Mouse (Mus musculus): ENCODE data around the gene Arhgef3. TPM values are rescaled to one million over a fixed set of nuclear protein-coding genes. Genes with fewer than 3 reads are reported as not detected.

Gene Arhgef3
- polyA plus RNA-seq, 1 experiment: 17.0 TPM

GRCm38 (mm10) chr14:27085999-27086398, 28.7 kb upstream of the Arhgef3 start:
- H3K27me3 ChIP-seq (ENCODE audit: control insufficient read depth, insufficient read depth, low read length): no peaks in the 10 kb centered on the region
- no peak for DNase-seq
- WGBS: 27% methylated on average over 4 of the region's 4 CpGs
- no peak overlapping the region for H3K27ac ChIP-seq (ENCODE audit: control insufficient read depth, insufficient read depth, low read length)
- TF ChIP-seq POLR2A (IDR thresholded peaks at IDR 0.05; ENCODE audit: control insufficient read depth, extremely low read depth, insufficient read depth, low read length, poor library complexity): no peak
- no peak for TF ChIP-seq CTCF (IDR thresholded peaks at IDR 0.05; ENCODE audit: borderline replicate concordance, control insufficient read depth, extremely low read depth, insufficient read depth, low read length, poor library complexity)
- H3K4me3 ChIP-seq (ENCODE audit: control insufficient read depth, insufficient read depth, low read length): no peak overlapping the region
- no peaks in the 10 kb centered on the region for H3K36me3 ChIP-seq (ENCODE audit: control insufficient read depth, insufficient read depth, low read length)
- no peaks in the 10 kb centered on the region for H3K4me1 ChIP-seq (replicated peaks; ENCODE audit: control insufficient read depth, insufficient read depth, low read length)

GRCm38 (mm10) chr14:27094247-27094646, 20.5 kb upstream of the Arhgef3 start:
- no peak for DNase-seq
- Histone ChIP-seq H3K4me3 (ENCODE audit: control insufficient read depth, insufficient read depth, low read length) (no peak overlapping the region), H3K4me1 (replicated peaks; ENCODE audit: control insufficient read depth, insufficient read depth, low read length) (peaks cover 2% of the 10 kb centered on the region), H3K27ac (ENCODE audit: control insufficient read depth, insufficient read depth, low read length) (no peak overlapping the region), H3K27me3 (ENCODE audit: control insufficient read depth, insufficient read depth, low read length) (no peaks in the 10 kb centered on the region), H3K36me3 (ENCODE audit: control insufficient read depth, insufficient read depth, low read length) (no peaks in the 10 kb centered on the region)
- no peak for TF ChIP-seq POLR2A (IDR thresholded peaks at IDR 0.05; ENCODE audit: control insufficient read depth, extremely low read depth, insufficient read depth, low read length, poor library complexity)
- no peak for TF ChIP-seq CTCF (IDR thresholded peaks at IDR 0.05; ENCODE audit: borderline replicate concordance, control insufficient read depth, extremely low read depth, insufficient read depth, low read length, poor library complexity)
- 96% methylated on average over 5 of the region's 5 CpGs for WGBS

- no peak overlapping the region for H3K27ac ChIP-seq (ENCODE audit: control insufficient read depth, insufficient read depth, low read length)
- TF ChIP-seq POLR2A (IDR thresholded peaks at IDR 0.05; ENCODE audit: control insufficient read depth, extremely low read depth, insufficient read depth, low read length, poor library complexity) (no peak), CTCF (IDR thresholded peaks at IDR 0.05; ENCODE audit: borderline replicate concordance, control insufficient read depth, extremely low read depth, insufficient read depth, low read length, poor library complexity) (no peak)
- 83% methylated on average over 9 of the region's 9 CpGs for WGBS
- H3K4me3 ChIP-seq (ENCODE audit: control insufficient read depth, insufficient read depth, low read length): no peak overlapping the region
- no peaks in the 10 kb centered on the region for H3K36me3 ChIP-seq (ENCODE audit: control insufficient read depth, insufficient read depth, low read length)
- H3K27me3 ChIP-seq (ENCODE audit: control insufficient read depth, insufficient read depth, low read length): no peaks in the 10 kb centered on the region
- H3K4me1 ChIP-seq (replicated peaks; ENCODE audit: control insufficient read depth, insufficient read depth, low read length): peaks cover 2% of the 10 kb centered on the region
- no peak for DNase-seq
Measured at GRCm38 (mm10) chr14:27096133-27096532, 18.6 kb upstream of the Arhgef3 start.

- Histone ChIP-seq H3K4me3 (ENCODE audit: control insufficient read depth, insufficient read depth, low read length) (no peak overlapping the region), H3K27ac (ENCODE audit: control insufficient read depth, insufficient read depth, low read length) (no peak overlapping the region), H3K36me3 (ENCODE audit: control insufficient read depth, insufficient read depth, low read length) (no peaks in the 10 kb centered on the region), H3K27me3 (ENCODE audit: control insufficient read depth, insufficient read depth, low read length) (no peaks in the 10 kb centered on the region), H3K4me1 (replicated peaks; ENCODE audit: control insufficient read depth, insufficient read depth, low read length) (peaks cover 2% of the 10 kb centered on the region)
- TF ChIP-seq POLR2A (IDR thresholded peaks at IDR 0.05; ENCODE audit: control insufficient read depth, extremely low read depth, insufficient read depth, low read length, poor library complexity) (no peak), CTCF (IDR thresholded peaks at IDR 0.05; ENCODE audit: borderline replicate concordance, control insufficient read depth, extremely low read depth, insufficient read depth, low read length, poor library complexity) (no peak)
- 10% methylated on average over 3 of the region's 3 CpGs for WGBS
- no peak for DNase-seq
Measured at GRCm38 (mm10) chr14:27096779-27097178, 17.9 kb upstream of the Arhgef3 start.

- Histone ChIP-seq H3K4me1 (replicated peaks; ENCODE audit: control insufficient read depth, insufficient read depth, low read length) (no peaks in the 10 kb centered on the region), H3K27me3 (ENCODE audit: control insufficient read depth, insufficient read depth, low read length) (no peaks in the 10 kb centered on the region), H3K4me3 (ENCODE audit: control insufficient read depth, insufficient read depth, low read length) (no peak overlapping the region), H3K36me3 (ENCODE audit: control insufficient read depth, insufficient read depth, low read length) (no peaks in the 10 kb centered on the region), H3K27ac (ENCODE audit: control insufficient read depth, insufficient read depth, low read length) (no peak overlapping the region)
- TF ChIP-seq CTCF (IDR thresholded peaks at IDR 0.05; ENCODE audit: borderline replicate concordance, control insufficient read depth, extremely low read depth, insufficient read depth, low read length, poor library complexity) (no peak), POLR2A (IDR thresholded peaks at IDR 0.05; ENCODE audit: control insufficient read depth, extremely low read depth, insufficient read depth, low read length, poor library complexity) (no peak)
- 85% methylated on average over 7 of the region's 7 CpGs for WGBS
- no peak for DNase-seq
Measured at GRCm38 (mm10) chr14:27101735-27102134, 13.0 kb upstream of the Arhgef3 start.

GRCm38 (mm10) chr14:27102720-27103119, 12.0 kb upstream of the Arhgef3 start:
- no peaks in the 10 kb centered on the region for H3K27me3 ChIP-seq (ENCODE audit: control insufficient read depth, insufficient read depth, low read length)
- 86% methylated on average over 6 of the region's 6 CpGs for WGBS
- H3K27ac ChIP-seq (ENCODE audit: control insufficient read depth, insufficient read depth, low read length): no peak overlapping the region
- no peak for DNase-seq
- no peaks in the 10 kb centered on the region for H3K4me1 ChIP-seq (replicated peaks; ENCODE audit: control insufficient read depth, insufficient read depth, low read length)
- no peaks in the 10 kb centered on the region for H3K36me3 ChIP-seq (ENCODE audit: control insufficient read depth, insufficient read depth, low read length)
- no peak for TF ChIP-seq POLR2A (IDR thresholded peaks at IDR 0.05; ENCODE audit: control insufficient read depth, extremely low read depth, insufficient read depth, low read length, poor library complexity)
- TF ChIP-seq CTCF (IDR thresholded peaks at IDR 0.05; ENCODE audit: borderline replicate concordance, control insufficient read depth, extremely low read depth, insufficient read depth, low read length, poor library complexity): no peak
- H3K4me3 ChIP-seq (ENCODE audit: control insufficient read depth, insufficient read depth, low read length): no peak overlapping the region

All from thymus, adult 2 months (tissue).